Mouse (Mus musculus): Measurements from ENCODE around the gene Mrpl1. TPM values are rescaled to one million over a fixed set of nuclear protein-coding genes. Genes with fewer than 3 reads are reported as not detected.

Mrpl1 gene
- total and polyA plus RNA-seq, 3 experiments = 31.3 to 77.6 (median 44.2) TPM

DNA sequence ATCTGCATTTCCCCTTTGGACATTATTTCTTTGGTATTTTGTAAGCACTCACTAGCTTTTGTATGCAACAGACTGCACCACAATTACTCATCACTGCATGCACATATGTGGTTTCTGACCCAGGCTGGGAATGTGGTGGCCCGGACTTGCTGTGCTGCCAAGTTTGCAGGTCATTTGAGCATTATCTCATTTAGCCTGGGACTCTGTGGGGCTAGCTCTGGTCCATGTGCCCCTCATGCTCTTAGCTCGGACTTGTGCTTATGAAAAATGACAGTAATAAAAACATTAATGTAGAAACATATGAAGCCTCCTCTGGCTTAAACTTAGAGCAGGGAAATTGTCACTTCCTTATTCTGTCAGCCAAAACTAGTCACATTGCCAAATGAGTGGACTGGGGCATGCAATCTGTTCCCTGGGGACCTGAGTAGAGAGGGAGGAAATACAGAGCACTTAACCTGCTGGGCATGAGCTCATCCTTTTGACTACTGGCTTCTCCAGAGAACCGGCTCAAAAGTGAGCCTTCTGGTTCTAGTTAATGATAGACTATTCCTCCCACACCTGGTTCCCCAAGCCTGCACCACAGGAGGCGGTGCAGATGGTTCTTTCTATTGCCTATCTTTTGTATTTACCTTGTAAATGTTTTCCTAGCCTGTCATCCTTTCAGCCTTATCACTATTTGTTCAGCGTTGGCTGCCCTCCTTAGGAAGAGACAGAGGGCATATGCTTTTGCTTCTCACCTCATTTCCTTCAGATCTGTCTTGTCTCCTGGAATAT is 12.7 kb downstream of the Mrpl1 start (continued):
- TF ChIP-seq MAZ (IDR thresholded peaks at IDR 0.05; ENCODE audit: low read depth, low read length) = peak; percentile 89
- peak; percentile 88; the same call in 1 of the 2 replicates for TF ChIP-seq RCOR1 (conservative IDR thresholded peaks at IDR 0.05; ENCODE audit: low read depth, low read length)
- no peak; the same call in 1 of the 2 replicates for TF ChIP-seq NELFE (IDR thresholded peaks at IDR 0.05; ENCODE audit: low read depth, low read length)
- 0 out of 2 replicates have a peak, but pooled peaks have one; percentile 52 for TF ChIP-seq UBTF (IDR thresholded peaks at IDR 0.05; ENCODE audit: low read depth, low read length)
- peak; percentile 49; the same call in 1 of the 2 replicates for TF ChIP-seq POLR2AphosphoS2 (IDR thresholded peaks at IDR 0.05; ENCODE audit: low read depth, low read length)
- TF ChIP-seq EP300 (IDR thresholded peaks at IDR 0.05; ENCODE audit: low read length) = peak; percentile 95
- TF ChIP-seq HCFC1 (IDR thresholded peaks at IDR 0.05; ENCODE audit: low read depth, low read length) = peak; percentile 30; the same call in 1 of the 2 replicates
- no peak for TF ChIP-seq USF2 (conservative IDR thresholded peaks at IDR 0.05; ENCODE audit: low read depth, low read length)
- no peak for TF ChIP-seq CTCF (conservative IDR thresholded peaks at IDR 0.05 in 1 of 2, IDR thresholded peaks at IDR 0.05 in 1 of 2; ENCODE audit: low read depth in 2 of 2, low read length in 2 of 2)
- TF ChIP-seq ZNF384 (IDR thresholded peaks at IDR 0.05; ENCODE audit: low read depth, low read length) = peak; percentile 57
- peak; percentile 77 for TF ChIP-seq ELF1 (IDR thresholded peaks at IDR 0.05; ENCODE audit: low read depth, low read length)
- peak; percentile 85 for TF ChIP-seq JUND (conservative IDR thresholded peaks at IDR 0.05; ENCODE audit: low read depth, low read length)
- no peak for TF ChIP-seq SMC3 (IDR thresholded peaks at IDR 0.05; ENCODE audit: low read depth, low read length)
- peak; percentile 89 for TF ChIP-seq MAX (IDR thresholded peaks at IDR 0.05; ENCODE audit: low read length)

DNA sequence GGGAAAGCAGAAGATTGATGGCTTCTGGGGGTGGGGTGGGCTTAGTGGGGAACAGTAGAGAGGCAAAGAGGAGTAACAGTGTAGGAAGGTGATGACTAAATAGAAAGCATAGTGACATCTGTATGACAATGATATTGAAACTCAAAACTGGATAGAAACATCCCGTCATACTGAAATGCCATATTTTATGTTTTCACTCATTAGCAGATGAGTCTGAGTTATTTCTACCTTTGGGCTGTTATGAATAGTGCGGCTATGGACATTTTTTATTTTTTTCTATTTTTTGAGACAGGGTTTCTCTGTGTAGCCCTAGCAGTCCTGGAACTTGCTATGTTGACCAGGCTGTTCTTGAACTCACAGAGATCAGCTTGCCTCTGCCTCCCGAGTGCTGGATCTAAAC is 13.7 kb downstream of the Mrpl1 start:
- Histone ChIP-seq H3K27me3 (replicated peaks) (no peaks in the 10 kb centered on the region), H3K79me2 (replicated peaks; ENCODE audit: control insufficient read depth, extremely low read depth, insufficient read depth, poor library complexity, severe bottlenecking) (peaks cover 49% of the 10 kb centered on the region), H3K4me1 (ENCODE audit: control insufficient read depth in 1 of 2, insufficient read depth in 2 of 2) (peaks cover 3 to 53% of the 10 kb centered on the region in 2 experiments), H3K36me3 (replicated peaks in 1 of 2; ENCODE audit: control insufficient read depth in 1 of 2, insufficient read depth in 1 of 2, low read length in 1 of 2) (peaks cover 17 to 32% of the 10 kb centered on the region in 2 experiments), H3K4me2 (ENCODE audit: insufficient read depth, low read depth, poor library complexity, severe bottlenecking) (peak overlapping the region; percentile 92), H3K9ac (ENCODE audit: insufficient read depth, low read depth) (peak overlapping the region; percentile 71), H3K4me3 (replicated peaks in 1 of 3; ENCODE audit: low read depth in 2 of 3, low read length in 2 of 3, poor library complexity in 1 of 3) (no peak overlapping the region), H3K27ac (ENCODE audit: insufficient read depth, low read depth) (peak overlapping the region; percentile 95), H3K9me3 (replicated peaks; ENCODE audit: low read length) (no peaks in the 10 kb centered on the region)
- TF ChIP-seq SIN3A (IDR thresholded peaks at IDR 0.05; ENCODE audit: low read length) (no peak), IRF4 (IDR thresholded peaks at IDR 0.05; ENCODE audit: low read depth, low read length) (peak; percentile 75), ELF1 (IDR thresholded peaks at IDR 0.05; ENCODE audit: low read depth, low read length) (no peak), BHLHE40 (IDR thresholded peaks at IDR 0.05; ENCODE audit: low read depth, low read length) (peak; percentile 10; the same call in 1 of the 2 replicates), ZNF384 (IDR thresholded peaks at IDR 0.05; ENCODE audit: low read depth, low read length) (peak; percentile 83), MEF2A (IDR thresholded peaks at IDR 0.05; ENCODE audit: borderline replicate concordance, low read depth, low read length) (peak; percentile 60; the same call in 1 of the 2 replicates), NELFE (IDR thresholded peaks at IDR 0.05; ENCODE audit: low read depth, low read length) (no peak), JUN (IDR thresholded peaks at IDR 0.05; ENCODE audit: insufficient read depth, low read depth, low read length) (peak; percentile 78), MYC (IDR thresholded peaks at IDR 0.05; ENCODE audit: low read depth, low read length) (no peak), JUND (conservative IDR thresholded peaks at IDR 0.05; ENCODE audit: low read depth, low read length) (peak; percentile 76; the same call in 1 of the 2 replicates), SMC3 (IDR thresholded peaks at IDR 0.05; ENCODE audit: low read depth, low read length) (no peak), RAD21 (IDR thresholded peaks at IDR 0.05; ENCODE audit: low read depth, low read length) (no peak), E2F4 (IDR thresholded peaks at IDR 0.05; ENCODE audit: insufficient replicate concordance, low read depth, low read length) (no peak), EP300 (IDR thresholded peaks at IDR 0.05; ENCODE audit: low read length) (peak; percentile 92), POLR2A (IDR thresholded peaks at IDR 0.05; ENCODE audit: low read depth, low read length) (no peak), ETS1 (conservative IDR thresholded peaks at IDR 0.05; ENCODE audit: low read depth, low read length) (peak; percentile 68), ZKSCAN1 (IDR thresholded peaks at IDR 0.05; ENCODE audit: borderline replicate concordance, low read depth, low read length) (no peak), TCF12 (IDR thresholded peaks at IDR 0.05; ENCODE audit: low read depth, low read length) (peak; percentile 62), MAFK (IDR thresholded peaks at IDR 0.05; ENCODE audit: insufficient replicate concordance, low read length) (no peak), USF2 (conservative IDR thresholded peaks at IDR 0.05; ENCODE audit: low read depth, low read length) (no peak), ZMIZ1 (IDR thresholded peaks at IDR 0.05; ENCODE audit: low read depth, low read length) (no peak)
- in situ Hi-C loops (cut with MboI; ENCODE audit: low pct_ligation_motif_present, low pct_unique_long_range_greater_than_20kb, low sequenced_read_pairs) (no loop called here), dilution Hi-C loops (cut with MboI; ENCODE audit: extremely low pct_ligation_motif_present, extremely low pct_unique_long_range_greater_than_20kb, low sequenced_read_pairs) (no loop called here)
- peak; percentile 38 for DNase-seq (ENCODE audit: extremely low read depth)
